Mouse (Mus musculus) hindbrain, embryonic 11.5 days (tissue): ENCODE measurements around the gene Yap1. TPM values are rescaled to one million over a fixed set of nuclear protein-coding genes. Genes with fewer than 3 reads are reported as not detected.

Experiments used
- ATAC-seq: fragments of 200-750 bp; cut with Nextera tagmentation; 2 replicates; pipeline ENCODE4 v1.8.0; 2017; ENCODE audit warnings: mild to moderate bottlenecking, moderate TSS enrichment, moderate library complexity; ENCODE audit not compliant: low FRiP score
- DNase-seq: peaks from one replicate; pipeline ENCODE4 v3.0.0-alpha.2; 2015; ENCODE audit warnings: low spot score
- H3K27ac ChIP-seq: fragments of 300-500 bp; sonication (generic); 2 replicates; pipeline ENCODE4 v1.5.1; 2014; ENCODE audit warnings: mild to moderate bottlenecking, low read depth, low read length
- H3K27me3 ChIP-seq: fragments of 300-500 bp; sonication (generic); 2 replicates; pipeline ENCODE4 v1.6.1; 2014; ENCODE audit warnings: mild to moderate bottlenecking, low read length, moderate library complexity, mixed read lengths; ENCODE audit not compliant: control insufficient read depth, insufficient read depth
- H3K36me3 ChIP-seq: fragments of 300-500 bp; sonication (generic); 2 replicates; pipeline ENCODE4 v1.6.1; 2014; ENCODE audit warnings: mild to moderate bottlenecking, low read length, moderate library complexity, mixed read lengths; ENCODE audit not compliant: control insufficient read depth, insufficient read depth
- H3K4me1 ChIP-seq: fragments of 300-500 bp; sonication (generic); replicated peaks from 2 replicates; pipeline ENCODE4 v1.6.1; 2014; ENCODE audit warnings: low read length, mixed read lengths; ENCODE audit not compliant: control insufficient read depth, insufficient read depth
- H3K4me2 ChIP-seq: fragments of 300-500 bp; sonication (generic); replicated peaks from 2 replicates; pipeline ENCODE4 v1.6.1; 2014; ENCODE audit warnings: mild to moderate bottlenecking, low read depth, low read length
- H3K4me3 ChIP-seq: fragments of 300-500 bp; sonication (generic); 2 replicates; pipeline ENCODE4 v1.5.1; 2014; ENCODE audit warnings: low read depth, low read length
- H3K9ac ChIP-seq: fragments of 300-500 bp; sonication (generic); 2 replicates; pipeline ENCODE4 v1.6.1; 2014; ENCODE audit warnings: low read depth, low read length
- H3K9me3 ChIP-seq: fragments of 300-500 bp; sonication (generic); 2 replicates; pipeline ENCODE4 v1.6.1; 2016; ENCODE audit warnings: low read length; ENCODE audit not compliant: control insufficient read depth
- WGBS: fragments of 180-500 bp; shearing (Covaris S2); extraction: QIAGEN DNeasy Blood & Tissue Kit; methylation state at CpG from one replicate; pipeline ENCODE4 v1.1.7; 2014; 5-methylcytosine and 5-hydroxymethylcytosine counted together
- polyA plus RNA-seq: library from polyadenylated mRNA; unstranded; fragments of >200 nt; fragmentation: Nextera tagmentation; extraction: Ambion mirVana; gene quantifications from 2 replicates; pipeline ENCODE4 v1.2.1, GENCODE M21; 2014

The Yap1 gene
- polyA plus RNA-seq, 1 experiment from 2014 or later = 28.5 TPM

DNA sequence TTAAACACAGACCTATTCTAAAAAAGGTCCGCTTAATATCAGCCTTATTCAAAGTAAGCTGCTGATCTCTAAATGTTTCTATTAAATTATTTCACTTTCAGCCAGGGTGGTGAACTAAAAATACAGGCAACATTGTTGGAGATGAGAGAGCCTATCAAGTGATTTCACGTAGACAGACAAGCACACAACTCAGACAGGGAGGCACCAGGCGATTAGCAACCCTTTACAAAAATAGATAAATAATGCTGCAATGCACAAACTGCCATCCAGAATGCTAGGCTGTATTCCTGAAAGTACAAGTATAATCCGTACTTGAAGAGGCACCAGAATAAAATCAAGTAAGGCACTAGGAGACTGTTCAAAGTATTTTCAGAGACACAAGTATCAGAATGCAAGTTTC, 20.1 kb downstream of the Yap1 start:
- Histone ChIP-seq H3K9me3 (no peaks in the 10 kb centered on the region), H3K4me3 (no peak overlapping the region), H3K27me3 (no peaks in the 10 kb centered on the region), H3K4me1 (no peaks in the 10 kb centered on the region), H3K36me3 (no peaks in the 10 kb centered on the region), H3K4me2 (no peak overlapping the region), H3K27ac (no peak overlapping the region), H3K9ac (no peak overlapping the region)
- DNase-seq = no peak
- WGBS = 82% methylated on average over 4 of the region's 4 CpGs
- no peak for ATAC-seq

DNA sequence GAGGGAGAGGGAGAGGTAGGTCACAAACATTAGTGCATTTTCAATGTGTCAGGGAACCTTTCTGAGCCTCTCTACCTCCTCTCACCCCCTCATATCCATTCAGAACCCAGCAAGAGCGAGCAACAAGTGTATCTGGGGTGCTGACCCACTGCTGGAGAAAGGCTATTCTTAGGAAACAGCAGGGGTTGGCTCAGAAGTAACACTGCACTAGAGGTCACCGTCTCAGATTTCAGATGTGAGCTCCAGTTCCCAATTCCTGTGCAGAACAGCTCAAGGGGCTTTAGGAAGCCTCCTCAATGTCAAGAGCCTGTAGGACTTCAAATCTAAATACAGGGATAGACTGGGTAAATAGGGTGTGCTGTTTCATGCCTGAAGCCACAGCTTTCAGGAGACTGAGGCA, 20.7 kb downstream of the Yap1 start:
- no peak for DNase-seq
- no peak overlapping the region for H3K27ac ChIP-seq
- H3K4me2 ChIP-seq = no peak overlapping the region
- no peaks in the 10 kb centered on the region for H3K9me3 ChIP-seq
- 10% methylated on average over 2 of the region's 2 CpGs for WGBS
- ATAC-seq = no peak
- no peak overlapping the region for H3K9ac ChIP-seq
- no peaks in the 10 kb centered on the region for H3K36me3 ChIP-seq
- H3K4me1 ChIP-seq = no peaks in the 10 kb centered on the region
- no peaks in the 10 kb centered on the region for H3K27me3 ChIP-seq
- no peak overlapping the region for H3K4me3 ChIP-seq

DNA sequence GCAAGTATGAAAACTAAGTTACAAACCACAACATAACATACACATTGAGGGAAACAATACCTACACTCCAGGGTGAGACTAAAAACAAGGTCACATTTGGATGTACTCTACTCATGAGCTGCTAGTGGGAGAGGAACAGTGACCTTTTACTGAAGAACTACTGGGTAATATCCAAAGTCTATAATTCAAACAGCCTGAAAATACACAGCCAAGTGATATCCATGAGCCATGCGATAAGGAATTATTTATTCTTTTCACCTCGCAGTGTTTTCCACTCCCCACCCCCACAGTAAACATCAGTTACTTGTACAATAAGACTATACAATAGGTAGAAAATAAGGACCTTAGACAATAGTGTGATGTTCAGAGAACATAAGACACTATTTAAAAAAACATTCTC, 24.2 kb downstream of the Yap1 start:
- Histone ChIP-seq H3K36me3 (no peaks in the 10 kb centered on the region), H3K4me3 (no peak overlapping the region), H3K4me1 (no peaks in the 10 kb centered on the region), H3K4me2 (no peak overlapping the region), H3K9ac (no peak overlapping the region), H3K9me3 (no peaks in the 10 kb centered on the region), H3K27me3 (no peaks in the 10 kb centered on the region), H3K27ac (no peak overlapping the region)
- DNase-seq (no peak), ATAC-seq (no peak)
- 90% methylated on average over 2 of the region's 2 CpGs for WGBS

DNA sequence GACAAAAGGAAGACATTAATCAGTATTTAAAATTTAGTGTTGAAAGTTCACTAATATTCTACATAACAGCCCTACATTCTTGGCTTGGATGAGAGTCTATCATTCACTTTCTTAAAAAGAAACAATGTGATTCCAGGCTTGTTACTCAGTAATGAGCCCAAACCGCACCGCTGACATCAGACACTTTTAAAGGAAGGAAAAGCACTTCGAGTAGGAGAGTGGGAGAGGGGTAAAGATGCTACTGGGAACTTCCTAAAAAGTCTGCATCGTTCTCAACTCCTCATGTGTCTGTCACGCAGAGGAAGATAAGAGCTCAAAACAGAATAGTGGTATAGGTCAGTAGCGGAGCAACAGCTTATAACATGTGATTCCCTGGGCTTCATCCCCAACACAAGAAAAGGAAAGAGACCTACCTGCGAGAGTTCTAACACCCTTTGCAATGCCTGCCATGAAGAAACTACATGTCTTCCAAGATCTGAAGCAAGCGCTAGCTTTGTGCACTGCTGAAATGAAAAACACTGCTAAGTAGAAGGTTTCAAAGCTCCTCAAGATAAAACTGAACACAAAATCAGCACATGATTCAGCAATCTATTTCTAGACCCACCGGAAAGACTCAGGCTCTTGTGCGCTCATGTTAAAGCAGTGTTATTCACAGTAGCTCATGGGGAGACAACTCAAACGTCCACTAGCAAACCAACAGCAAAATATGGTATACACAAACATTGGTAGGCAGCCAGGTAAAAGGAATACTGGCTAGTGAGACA, 25.1 kb downstream of the Yap1 start:
- DNase-seq = no peak
- Histone ChIP-seq H3K36me3 (no peaks in the 10 kb centered on the region), H3K4me3 (no peak overlapping the region), H3K27ac (no peak overlapping the region), H3K27me3 (no peaks in the 10 kb centered on the region), H3K4me1 (no peaks in the 10 kb centered on the region), H3K9ac (no peak overlapping the region), H3K9me3 (no peaks in the 10 kb centered on the region), H3K4me2 (no peak overlapping the region)
- no peak for ATAC-seq
- WGBS = 92% methylated on average over 11 of the region's 11 CpGs

DNA sequence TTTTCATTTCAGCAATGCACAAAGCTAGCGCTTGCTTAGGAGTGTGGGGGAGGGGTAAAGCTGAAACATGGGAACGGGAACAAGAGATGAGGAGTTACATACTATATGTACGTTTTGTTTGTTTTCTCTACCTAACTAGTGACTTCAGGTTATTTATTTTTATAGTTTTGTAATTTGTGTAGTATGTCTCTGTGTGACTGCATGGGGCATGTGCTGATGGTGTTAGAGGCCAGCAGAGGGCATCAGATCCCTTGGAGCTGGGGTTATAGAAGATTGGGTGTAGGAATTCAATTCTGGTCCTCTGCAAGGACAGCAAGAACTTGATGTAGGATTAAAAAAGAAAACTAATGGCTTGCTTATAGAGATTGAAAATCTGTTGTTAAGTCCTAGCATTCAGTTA, 25.9 kb downstream of the Yap1 start:
- no peaks in the 10 kb centered on the region; the same call in 1 of the 2 replicates for H3K36me3 ChIP-seq

DNA sequence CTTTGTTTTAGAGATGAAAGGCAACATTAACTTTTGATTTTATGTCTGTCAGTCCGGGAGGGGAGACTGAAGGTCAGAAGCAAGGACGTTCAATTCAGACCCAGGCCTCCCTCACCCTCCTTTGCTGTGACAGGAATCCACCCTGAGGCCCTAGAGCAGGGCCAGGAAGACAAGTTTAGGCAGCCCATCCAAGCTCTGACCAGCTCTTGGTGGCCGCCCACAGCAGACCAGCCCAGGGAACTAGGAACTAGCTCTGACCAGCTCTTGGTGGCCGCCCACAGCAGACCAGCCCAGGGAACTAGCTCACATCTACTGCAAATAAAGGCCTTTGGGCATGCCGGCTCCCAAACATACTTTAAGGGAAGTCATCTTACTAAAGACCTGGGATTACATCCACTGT, 26.8 kb downstream of the Yap1 start:
- no peak overlapping the region for H3K9ac ChIP-seq
- DNase-seq (no peak), ATAC-seq (no peak)
- no peak overlapping the region for H3K27ac ChIP-seq
- no peak overlapping the region for H3K4me2 ChIP-seq
- no peaks in the 10 kb centered on the region for H3K27me3 ChIP-seq
- H3K4me1 ChIP-seq = no peaks in the 10 kb centered on the region
- 89% methylated on average over 5 of the region's 5 CpGs for WGBS
- H3K9me3 ChIP-seq = no peaks in the 10 kb centered on the region
- H3K36me3 ChIP-seq = no peaks in the 10 kb centered on the region; the same call in 1 of the 2 replicates
- H3K4me3 ChIP-seq = no peak overlapping the region

More for the DNA sequence above, 25.9 kb downstream of the Yap1 start:
- ATAC-seq (no peak), DNase-seq (no peak)
- H3K4me3 ChIP-seq = no peak overlapping the region
- 89% methylated on average over 3 of the region's 3 CpGs for WGBS
- no peaks in the 10 kb centered on the region for H3K9me3 ChIP-seq
- no peak overlapping the region for H3K9ac ChIP-seq
- H3K4me1 ChIP-seq = no peaks in the 10 kb centered on the region
- H3K27me3 ChIP-seq = no peaks in the 10 kb centered on the region
- H3K27ac ChIP-seq = no peak overlapping the region
- H3K4me2 ChIP-seq = no peak overlapping the region

DNA sequence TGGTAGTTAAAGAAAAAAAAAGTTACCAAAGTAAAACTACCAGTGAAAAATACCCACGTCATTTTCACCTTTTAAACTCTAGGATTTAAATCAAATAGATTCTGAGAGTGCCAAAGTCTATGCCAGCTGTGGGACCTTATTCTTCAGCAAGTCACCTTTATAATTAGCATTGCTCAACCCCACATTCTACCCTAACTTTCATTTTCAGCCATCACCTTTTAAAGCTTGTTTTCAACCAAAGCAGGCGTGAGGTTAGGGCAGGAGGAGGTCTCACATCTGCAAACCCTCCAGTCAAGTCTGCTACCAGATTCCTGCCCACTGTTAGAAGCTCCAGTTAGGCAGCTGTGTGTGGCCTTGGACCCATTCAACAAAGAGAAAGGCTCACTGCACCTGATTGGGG, 32.4 kb downstream of the Yap1 start:
- Histone ChIP-seq H3K27ac (no peak overlapping the region), H3K36me3 (no peaks in the 10 kb centered on the region; the same call in 1 of the 2 replicates), H3K4me2 (no peak overlapping the region), H3K4me3 (no peak overlapping the region), H3K27me3 (no peaks in the 10 kb centered on the region), H3K4me1 (no peaks in the 10 kb centered on the region), H3K9ac (no peak overlapping the region), H3K9me3 (no peaks in the 10 kb centered on the region)
- no peak for ATAC-seq
- 73% methylated on average over 2 of the region's 2 CpGs for WGBS
- DNase-seq = no peak

DNA sequence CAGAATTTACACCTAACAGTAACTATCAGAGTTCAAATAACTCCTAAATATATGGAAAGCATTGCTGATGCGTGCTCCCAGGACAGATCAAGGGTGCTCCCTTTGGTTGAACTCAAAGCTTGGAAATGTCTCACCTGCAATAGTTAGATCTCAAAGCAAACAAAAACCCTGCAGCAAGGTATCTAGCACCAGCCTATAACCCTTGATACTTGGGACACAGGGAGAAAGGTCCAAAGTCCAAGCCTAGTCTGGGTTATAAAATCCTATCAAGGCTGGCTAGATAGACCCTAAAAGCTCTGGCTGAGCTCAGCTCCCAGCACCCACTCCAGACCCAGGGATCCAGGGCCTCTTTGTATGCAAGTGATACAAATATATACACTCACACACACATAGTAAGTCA, 36.4 kb downstream of the Yap1 start:
- Histone ChIP-seq H3K36me3 (no peaks in the 10 kb centered on the region), H3K4me2 (no peak overlapping the region), H3K4me1 (no peaks in the 10 kb centered on the region), H3K9me3 (no peaks in the 10 kb centered on the region), H3K27me3 (no peaks in the 10 kb centered on the region), H3K9ac (no peak overlapping the region), H3K4me3 (no peak overlapping the region), H3K27ac (no peak overlapping the region)
- ATAC-seq (no peak), DNase-seq (no peak)
- WGBS = 97% methylated on average over 1 of the region's 1 CpGs

DNA sequence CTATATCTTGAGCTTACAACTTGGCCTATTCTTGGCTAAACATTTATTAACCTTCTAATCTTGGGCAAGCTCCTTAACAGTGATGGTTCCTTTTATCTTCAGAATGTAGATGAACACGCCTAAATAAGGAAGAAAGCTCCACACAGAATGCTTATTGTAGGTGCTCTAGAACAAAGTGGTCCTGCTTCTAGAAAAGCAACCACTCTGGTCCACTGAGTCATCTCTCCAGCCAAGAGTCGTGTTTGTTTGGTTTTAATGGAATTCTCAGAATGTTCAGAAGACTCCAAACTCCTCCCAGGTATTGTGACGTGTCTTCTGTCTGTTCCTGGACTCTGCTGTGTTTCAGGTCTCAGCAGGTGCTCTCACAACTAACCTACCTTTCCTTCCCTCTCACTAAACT, 38.8 kb downstream of the Yap1 start:
- Histone ChIP-seq H3K4me2 (no peak overlapping the region), H3K4me1 (no peaks in the 10 kb centered on the region), H3K4me3 (no peak overlapping the region), H3K27ac (no peak overlapping the region), H3K27me3 (no peaks in the 10 kb centered on the region), H3K9me3 (no peaks in the 10 kb centered on the region), H3K36me3 (no peaks in the 10 kb centered on the region), H3K9ac (no peak overlapping the region)
- no peak for DNase-seq
- 85% methylated on average over 3 of the region's 3 CpGs for WGBS
- no peak for ATAC-seq
